In genomic region chr11:106314333-106314812, GRCm38 (mm10) we compare ENCODE assay signal across 9 mouse cellular contexts. TPM values are rescaled to one million over a fixed set of nuclear protein-coding genes. Genes with fewer than 3 reads are reported as not detected.
DNase-seq lines count a peak whose midpoint lies in the region.
"Had no signal": no experiment of that assay in that cellular context is flagged by ENCODE, and none has a peak within 500 bp of the region (broad histone marks: within the 10 kb centered on the region; RNA-seq: fewer than 3 reads in every experiment).

Cd79b (minus strand) TSS chr11:106314762.

- H3K9me3 ChIP-seq in limb, embryonic 10.5 days (replicated peaks) = no peaks in the 10 kb centered on the region
- no peaks in the 10 kb centered on the region for H3K9me3 ChIP-seq in megakaryocyte, embryonic 14.5 days

- H3K36me3 ChIP-seq in limb, embryonic 10.5 days = no peaks in the 10 kb centered on the region
- no peaks in the 10 kb centered on the region for H3K36me3 ChIP-seq in megakaryocyte, embryonic 14.5 days (replicated peaks; ENCODE audit: low read length)

- intact Hi-C loops in left cerebral cortex, postnatal 36 days (cut with DNase I) = no loop called here

- H3K4me1 ChIP-seq in limb, embryonic 10.5 days = peaks cover 65% of the 10 kb centered on the region
- peaks cover 26% of the 10 kb centered on the region for H3K4me1 ChIP-seq in megakaryocyte, embryonic 14.5 days

- H3K27me3 ChIP-seq in limb, embryonic 10.5 days (ENCODE audit: low read depth, poor library complexity, severe bottlenecking) = no peaks in the 10 kb centered on the region
- peaks cover 71% of the 10 kb centered on the region for H3K27me3 ChIP-seq in megakaryocyte, embryonic 14.5 days (replicated peaks)

- whole genome bisulfite sequencing in limb, embryonic 10.5 days = 35% methylated on average over 9 of the region's 9 CpGs

- peak within 1 kb of the TSS; percentile 15 for H3K4me3 ChIP-seq in limb, embryonic 10.5 days
- H3K4me3 ChIP-seq in megakaryocyte, embryonic 14.5 days (replicated peaks) = peak within 1 kb of the TSS; percentile 86

- H3K27ac ChIP-seq in limb, embryonic 10.5 days = peak within 1 kb of the TSS; percentile 81

- peak; percentile 90 for DNase-seq in heart, adult 11 months
- DNase-seq in heart, postnatal 4 days = no peak
- peak; percentile 87 to 91 for DNase-seq in B cell, adult 2 months
- no peak for DNase-seq in limb, embryonic 10.5 days (ENCODE audit: low spot score)
- DNase-seq in urinary bladder, postnatal 25 days (ENCODE audit: low spot score) = no peak
- no peak for DNase-seq in left cerebral cortex, postnatal 36 days (ENCODE audit: low spot score in 2 of 2)
- no peak for DNase-seq in cerebellum, adult 11 months

RNA-seq across cellular contexts. Expression of gene Cd79b, which starts in this region (rescaled TPM):
- total RNA-seq in heart, postnatal 4 days (2021) = 1 to 10 TPM; 1.2 to 2.1 TPM
- 2.4 and 2.6 TPM in 2 replicates for polyA plus RNA-seq in limb, embryonic 10.5 days (2016; fragmentation: Nextera tagmentation; extraction: Ambion mirVana)
- 1.1 TPM in 1 of 2 replicates, not detected in the other for polyA plus RNA-seq in megakaryocyte, embryonic 14.5 days (2012; ENCODE audit: insufficient read depth, low replicate concordance)
- total RNA-seq in left cerebral cortex, postnatal 36 days (2021) = under 1 TPM; 0.27 to 0.34 TPM
- polyA plus RNA-seq: C2C12 had no signal

Comparison
In these comparisons a context has a peak if more than half of its experiments do, and no peak if none do; other contexts are left out.
1. DNase-seq: peak in heart, adult 11 months (single experiment) and B cell, adult 2 months (2 of 2); none in heart, postnatal 4 days (single experiment), limb, embryonic 10.5 days (single experiment), urinary bladder, postnatal 25 days (single experiment), left cerebral cortex, postnatal 36 days (0 of 2) and cerebellum, adult 11 months (single experiment).